Mouse (Mus musculus) T-cell, adult 2 months (primary cell): Measurements from ENCODE around the gene Plin3.
"Not testable (repeated sequence)": the region's sequence is repeated elsewhere in the genome, so short reads cannot be mapped to it uniquely, and the experiment has no call there.

Source experiments
- DNase-seq: peaks from one replicate; pipeline ENCODE4 v3.0.0; 2022; ENCODE audit warnings: low spot score

Gene Plin3

DNA sequence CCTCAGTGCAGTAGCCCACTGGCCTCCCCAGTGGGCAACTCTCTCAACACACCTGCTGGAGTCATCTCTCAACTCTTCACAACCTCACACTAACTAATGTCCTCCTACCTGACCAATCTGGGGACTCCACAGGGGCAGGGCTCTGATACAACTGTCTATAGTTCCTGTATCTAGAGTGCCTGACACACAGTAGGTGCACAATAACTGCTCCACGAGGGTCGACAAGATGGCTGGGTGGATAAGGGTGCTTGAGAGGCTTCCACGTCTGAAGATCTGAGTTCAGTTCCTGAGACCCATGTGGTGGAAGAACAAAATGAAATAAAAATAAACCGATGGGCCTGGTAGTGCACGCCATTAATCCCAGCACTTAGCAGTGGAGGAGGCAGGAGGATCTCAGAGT is 18.7 kb downstream of the Plin3 start:
- no peak for DNase-seq

GRCm38 (mm10) chr17:56273482-56273881 is 19.2 kb downstream of the Plin3 start:
- no peak for DNase-seq

GRCm38 (mm10) chr17:56272644-56273043 is 20.0 kb downstream of the Plin3 start:
- DNase-seq: no peak

- no peak for DNase-seq
Measured at GRCm38 (mm10) chr17:56271609-56272253, 20.9 kb downstream of the Plin3 start.

- no peak for DNase-seq
Measured at GRCm38 (mm10) chr17:56269741-56270140, 22.9 kb downstream of the Plin3 start.

DNA sequence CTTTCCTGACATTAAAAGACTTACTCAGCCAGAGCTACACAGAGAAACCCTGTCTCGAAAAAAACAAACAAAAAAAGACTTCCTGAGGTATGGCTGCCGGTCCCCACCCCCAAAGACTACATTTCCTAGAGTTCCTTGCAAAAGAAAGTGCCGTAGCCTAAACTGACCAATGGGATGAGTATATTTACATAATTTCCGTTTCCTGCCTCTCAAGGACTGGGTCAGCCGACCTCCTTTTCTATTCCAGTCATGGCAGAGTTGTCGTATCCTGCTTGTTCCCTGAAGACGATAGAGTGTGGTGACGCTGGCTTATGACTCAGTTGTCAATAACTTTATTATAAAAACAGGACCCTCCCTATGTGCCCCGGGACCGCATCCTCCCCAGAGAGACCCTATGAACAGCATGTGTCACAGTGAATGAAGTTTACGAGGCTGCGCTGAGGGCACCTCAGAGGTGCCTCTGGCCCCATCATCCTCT is 23.5 kb downstream of the Plin3 start:
- DNase-seq: peak; percentile 81

DNA sequence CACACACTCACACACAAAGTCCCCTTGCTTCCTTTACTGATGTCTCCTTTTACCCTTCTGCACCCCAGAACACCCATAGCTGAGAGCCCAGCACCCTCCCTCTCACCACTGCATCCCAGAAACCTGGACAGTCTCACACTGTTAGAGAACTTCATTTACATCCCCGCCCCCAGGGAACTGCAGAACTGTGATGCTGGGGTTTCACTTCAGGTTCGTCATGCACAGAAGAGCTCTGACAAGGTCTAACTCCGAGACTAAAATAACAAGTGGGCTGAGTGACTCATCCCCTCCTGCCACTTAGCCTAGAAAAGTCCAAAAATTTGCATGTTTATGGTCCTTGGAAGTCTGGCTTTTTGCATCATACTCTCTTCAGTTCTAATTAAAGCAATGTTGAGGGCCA is 26.4 kb downstream of the Plin3 start:
- DNase-seq: no peak

DNA sequence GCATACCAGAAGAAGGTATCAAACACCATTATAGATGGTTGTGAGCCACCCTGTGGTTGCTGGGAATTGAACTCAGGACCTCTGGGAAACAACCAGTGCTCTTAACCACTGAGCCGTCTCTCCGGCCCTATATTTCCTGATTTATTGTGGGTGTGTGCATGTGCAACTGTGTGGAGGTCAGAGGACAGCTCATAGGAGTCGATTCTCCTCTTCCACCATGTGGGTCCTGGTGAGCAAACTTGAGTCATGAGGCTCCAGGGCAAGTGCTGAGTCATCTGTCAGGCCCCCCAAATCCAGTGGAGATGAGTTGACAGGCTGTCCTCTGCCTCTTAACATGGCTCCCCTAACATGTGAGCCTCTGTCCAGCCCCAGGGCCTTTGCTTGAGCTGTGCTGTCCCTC is 26.8 kb downstream of the Plin3 start:
- DNase-seq: no peak

DNA sequence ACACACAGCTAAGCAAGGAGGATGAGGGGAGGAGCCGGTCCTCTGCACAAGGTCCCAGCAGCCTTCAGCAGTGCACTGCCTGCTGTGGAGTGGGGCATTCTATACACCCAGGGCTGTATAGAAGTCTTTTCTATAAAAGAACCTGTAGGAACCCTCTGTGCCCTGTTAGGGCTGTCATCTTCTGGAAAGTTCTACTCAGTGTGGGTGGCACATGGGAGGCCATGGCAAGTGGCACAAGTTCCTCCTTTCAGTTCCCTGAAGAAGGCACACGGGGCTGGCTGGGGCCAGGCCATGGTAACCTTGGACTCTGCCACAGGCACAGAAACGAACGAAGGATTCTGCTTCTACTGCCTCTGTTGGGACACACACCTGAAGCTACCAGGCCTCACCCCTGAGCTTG is 27.7 kb downstream of the Plin3 start:
- DNase-seq: no peak

GRCm38 (mm10) chr17:56264020-56264419 is 28.7 kb downstream of the Plin3 start:
- DNase-seq: peak; percentile 75

- DNase-seq: no peak
Measured at GRCm38 (mm10) chr17:56262645-56263094, 30.0 kb downstream of the Plin3 start.

DNA sequence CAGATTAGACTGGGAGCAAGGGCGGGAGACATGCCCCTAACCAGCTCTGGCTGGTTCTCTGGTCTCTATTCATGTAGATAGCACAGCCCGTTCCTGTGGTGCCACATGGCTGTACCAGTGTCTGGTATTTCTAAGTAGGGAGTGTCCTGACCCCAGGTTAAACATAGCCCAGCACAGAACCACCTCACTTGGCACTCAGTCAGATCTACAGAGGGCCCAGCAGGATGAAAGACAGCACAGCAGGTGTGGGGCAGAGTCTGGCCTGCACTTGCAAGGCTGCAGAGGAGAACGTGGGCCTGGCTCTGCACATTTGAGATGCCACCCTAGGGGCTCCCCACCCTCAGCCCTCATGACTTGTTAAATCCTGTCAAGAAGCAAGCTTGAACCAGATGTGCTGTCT is 31.5 kb downstream of the Plin3 start:
- DNase-seq: no peak

- DNase-seq: no peak
Measured at GRCm38 (mm10) chr17:56259301-56260037, 33.2 kb downstream of the Plin3 start.

DNA sequence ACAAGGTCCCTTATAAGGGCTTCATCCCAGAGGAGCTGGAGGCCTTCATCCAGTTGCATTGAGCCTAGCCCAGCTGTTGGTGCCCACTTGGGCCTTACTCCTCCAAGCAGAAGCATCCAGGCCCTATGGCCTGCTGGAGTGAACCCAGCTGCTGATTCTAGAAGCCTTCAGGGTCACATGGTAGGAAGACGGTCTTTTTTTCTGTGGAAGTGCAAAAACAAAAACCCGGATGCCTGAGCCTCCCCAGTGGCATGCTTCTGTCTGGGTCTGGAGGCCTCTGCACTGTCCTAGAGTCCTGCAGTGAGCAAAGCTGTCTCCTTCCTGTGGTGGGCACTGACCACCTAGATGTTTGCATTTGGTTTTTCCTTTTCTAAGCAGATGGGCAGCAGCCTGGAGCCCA is 33.9 kb downstream of the Plin3 start:
- not testable (repeated sequence) for DNase-seq

DNA sequence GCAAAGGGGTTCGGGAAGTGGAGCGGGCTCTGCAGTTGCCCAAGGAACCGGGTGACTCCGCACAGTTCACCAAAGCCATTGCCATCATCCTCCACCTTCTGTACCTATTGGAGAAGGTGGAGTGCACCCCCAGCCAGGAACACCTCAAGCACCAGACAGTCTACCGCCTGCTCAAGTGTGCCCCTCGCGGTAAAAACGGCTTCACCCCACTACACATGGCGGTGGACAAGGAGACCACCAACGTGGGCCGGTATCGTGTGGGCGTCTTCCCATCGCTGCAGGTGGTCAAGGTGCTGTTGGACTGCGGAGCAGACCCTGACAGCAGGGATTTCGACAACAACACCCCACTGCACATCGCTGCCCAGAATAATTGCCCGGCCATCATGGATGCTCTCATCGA is 34.4 kb downstream of the Plin3 start:
- DNase-seq: not testable (repeated sequence)

- no peak for DNase-seq
Measured at GRCm38 (mm10) chr17:56257181-56257894, 35.3 kb downstream of the Plin3 start.

DNA sequence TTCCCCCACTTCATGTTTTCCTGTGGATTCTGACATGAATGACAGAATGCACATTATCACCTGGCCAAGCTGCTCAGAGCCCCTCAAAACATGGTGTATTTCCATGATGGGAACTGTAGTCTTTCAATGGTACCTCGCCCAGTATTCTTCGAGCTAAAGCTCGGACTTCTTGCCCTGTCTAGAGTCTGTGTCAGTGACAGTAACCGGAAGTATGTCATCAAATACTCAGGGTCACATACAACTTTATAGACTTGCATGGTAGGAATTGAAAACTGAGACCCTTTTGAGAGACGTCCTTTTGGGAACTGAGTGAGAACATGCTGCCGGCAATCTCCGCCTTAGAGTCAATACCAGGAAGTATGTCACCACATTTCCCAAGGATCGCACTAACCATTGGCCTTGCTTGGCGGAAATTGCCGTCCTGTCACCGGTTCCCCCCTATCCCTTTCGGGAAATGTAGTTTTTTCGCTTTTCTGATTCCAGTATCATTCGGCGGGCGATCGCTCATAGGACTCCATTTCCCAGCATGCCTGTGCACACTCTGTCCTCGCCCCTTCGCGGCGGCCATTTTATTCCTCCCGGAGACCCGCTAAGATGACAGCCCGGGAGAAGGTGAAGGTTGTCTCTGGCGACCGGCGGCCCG is 36.3 kb downstream of the Plin3 start, which contains the start of gene Fem1a:
Fem1a (plus strand) TSS at position 572 of the 643 bp plus-strand sequence.
- peak; percentile 97 for DNase-seq

DNA sequence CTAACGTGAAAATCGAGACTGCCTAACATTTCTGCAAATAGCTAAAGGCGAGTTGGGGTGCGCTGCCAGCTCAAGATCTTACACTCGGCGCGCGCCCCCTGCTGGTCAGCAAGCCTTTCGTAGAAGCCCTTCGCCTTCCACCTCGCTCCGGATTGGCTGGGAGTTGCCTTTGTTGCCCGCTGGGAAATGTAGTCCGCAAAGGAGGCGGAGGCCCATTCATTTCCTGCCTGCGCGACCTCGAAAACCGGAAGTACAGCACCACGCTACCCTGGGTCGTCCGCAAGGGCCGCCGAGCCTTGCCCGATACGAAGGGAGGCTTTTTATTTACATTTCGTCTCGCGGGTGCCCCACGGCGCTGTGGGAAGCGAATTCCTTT is 36.8 kb downstream of the Plin3 start:
- peak; percentile 98 for DNase-seq

DNA sequence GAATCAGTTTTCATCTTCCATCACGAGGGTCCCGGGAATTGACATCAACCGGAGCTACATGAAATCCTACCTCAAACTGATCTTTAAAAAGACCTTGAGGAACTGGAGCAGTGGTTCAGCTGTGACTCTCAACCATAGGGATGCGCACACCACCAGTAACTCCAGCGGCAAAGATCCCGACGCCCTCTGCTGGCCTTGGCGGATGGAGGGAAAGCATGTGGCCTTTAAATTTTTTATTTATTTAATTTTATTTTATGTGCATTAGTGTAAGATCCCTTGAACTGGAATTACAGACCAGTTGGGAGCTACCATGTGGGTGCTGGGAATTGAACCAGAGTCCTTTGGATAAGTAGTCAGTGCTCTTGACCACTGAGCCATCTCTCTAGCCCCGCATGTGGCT is 37.2 kb downstream of the Plin3 start:
- DNase-seq: no peak

DNA sequence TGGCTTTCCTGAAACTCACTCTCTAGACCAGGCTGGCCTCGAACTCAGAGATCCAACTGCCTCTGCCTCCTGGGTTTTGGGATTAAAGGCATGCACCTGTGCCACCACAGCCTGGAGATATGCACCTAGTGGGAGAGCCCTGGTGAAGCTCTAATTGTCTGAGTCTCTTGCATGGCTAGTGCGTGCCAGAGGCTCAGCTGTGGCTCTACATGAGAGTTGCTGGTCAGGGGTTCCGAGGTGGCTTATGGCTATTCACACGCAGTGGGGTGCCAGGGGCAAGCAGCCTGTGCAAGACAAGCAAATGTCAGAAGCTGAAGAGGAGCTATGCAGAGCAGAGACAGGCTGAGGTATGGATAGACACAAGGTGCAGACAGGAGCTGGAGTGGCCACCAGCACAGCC is 38.0 kb downstream of the Plin3 start:
- DNase-seq: no peak

- peak; percentile 72 for DNase-seq
Measured at GRCm38 (mm10) chr17:56251136-56251829, 41.4 kb downstream of the Plin3 start.

DNA sequence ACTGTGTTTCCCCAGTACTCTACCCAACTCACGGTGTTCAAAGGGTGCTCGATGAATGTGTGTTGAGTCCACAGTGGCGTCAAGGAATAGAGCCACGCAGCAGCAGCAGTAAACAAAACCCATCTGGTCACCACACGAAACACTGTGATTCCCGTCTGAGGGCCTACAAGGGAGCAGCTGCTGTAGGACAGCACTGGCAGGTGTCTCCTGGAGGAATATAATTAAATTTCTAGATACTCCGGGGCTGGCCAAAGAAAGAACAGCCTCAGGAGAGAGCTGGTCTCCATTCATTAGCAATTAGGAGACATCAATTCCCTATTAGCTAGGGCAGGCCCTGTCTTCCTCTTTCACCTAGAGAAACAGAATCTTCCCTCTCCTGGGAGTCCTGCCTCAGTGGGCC is 47.1 kb downstream of the Plin3 start:
- DNase-seq: no peak
